Mouse (Mus musculus) ovary, postnatal 14 days (tissue): Measurements from ENCODE around the gene Runx2.

ENCODE experiments used
- DNase-seq: peaks from one replicate; pipeline ENCODE4 v3.0.0; 2022; ENCODE audit warnings: low spot score

Gene Runx2

GRCm38 (mm10) chr17:44460156-44460555, 354.4 kb downstream of the Runx2 start:
- DNase-seq: no peak

- no peak for DNase-seq
Observed at GRCm38 (mm10) chr17:44459029-44459428, 355.6 kb downstream of the Runx2 start.

GRCm38 (mm10) chr17:44456696-44457095, 357.9 kb downstream of the Runx2 start:
- DNase-seq: no peak

- DNase-seq: peak; percentile 64
Observed at GRCm38 (mm10) chr17:44455681-44456600, 358.7 kb downstream of the Runx2 start.

- DNase-seq: no peak
Observed at GRCm38 (mm10) chr17:44449915-44450471, 364.6 kb downstream of the Runx2 start.
